Mouse (Mus musculus) c-Kit-positive CD71-negative TER-119-negative erythroid progenitor cells, embryonic 14.5 days (primary cell): Measurements from ENCODE around the gene Epp13.
"Not testable (repeated sequence)": the region's sequence is repeated elsewhere in the genome, so short reads cannot be mapped to it uniquely, and the experiment has no call there.

ENCODE experiments used
- DNase-seq: peaks from one replicate; pipeline ENCODE4 v3.0.0-alpha.2; 2013; ENCODE audit warnings: low read depth

Gene Epp13

DNA sequence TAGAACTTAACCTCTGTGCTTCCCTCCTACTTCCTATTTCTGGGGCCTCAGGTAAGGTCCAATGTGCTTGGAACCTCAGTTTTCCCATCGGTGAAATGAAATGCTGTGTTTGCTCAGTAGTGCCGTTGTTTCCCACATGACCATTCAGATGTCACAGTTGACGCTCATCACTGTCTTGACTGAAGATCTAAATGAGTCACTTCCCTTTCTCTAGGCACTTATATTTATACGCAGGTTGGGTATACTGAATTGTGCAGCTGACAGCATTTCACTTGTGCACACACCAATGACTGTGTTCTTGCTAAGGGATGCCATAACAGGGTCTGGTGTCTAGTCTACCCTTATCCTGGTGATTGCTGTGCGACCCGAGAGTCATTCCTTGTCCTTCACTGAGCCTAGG, 32.9 kb downstream of the Epp13 start:
- DNase-seq, result no peak

DNA sequence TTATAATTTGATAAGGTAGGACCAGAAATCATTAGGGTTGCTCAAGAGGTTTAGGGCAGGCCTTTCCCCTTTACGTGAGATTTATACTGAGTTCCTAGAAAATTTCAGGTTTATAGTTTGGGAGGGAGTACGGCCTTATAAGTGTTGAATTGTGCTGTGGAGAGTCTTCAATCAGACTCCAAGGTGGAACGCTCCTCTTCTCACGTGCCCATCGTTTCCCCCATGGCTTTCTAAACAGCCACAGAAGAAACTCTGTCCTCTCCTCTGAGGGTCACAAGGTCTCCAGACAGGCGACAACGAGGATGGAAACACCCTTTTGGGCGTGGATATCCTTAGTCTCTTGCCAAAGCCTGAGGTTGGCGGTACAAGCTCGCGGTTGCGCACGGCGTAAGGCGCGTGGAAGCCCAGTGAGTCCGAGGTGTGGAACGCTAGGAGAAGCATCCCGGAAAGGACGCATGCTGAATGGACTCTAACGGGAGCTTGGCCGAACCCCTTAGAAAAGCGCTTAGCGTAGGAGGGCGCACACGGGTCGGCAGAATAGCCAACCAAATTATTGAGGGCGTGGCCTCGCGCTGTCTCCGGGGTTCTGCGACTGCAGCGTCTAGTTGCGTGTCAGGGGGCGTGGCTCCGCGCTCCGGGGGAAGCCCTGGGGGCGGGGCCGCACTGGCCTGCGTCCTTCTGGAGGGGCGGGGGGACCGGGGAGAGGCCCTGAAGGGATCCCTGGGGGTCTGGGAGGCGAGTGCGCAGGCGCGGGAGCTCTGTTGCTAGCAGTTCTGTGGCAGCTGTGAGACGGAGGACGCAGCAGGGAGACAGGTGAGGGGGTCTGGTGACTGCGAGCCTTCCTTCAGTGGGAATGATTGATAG, 33.6 kb downstream of the Epp13 start, which contains the start of gene Zfp667:
TSS of gene Zfp667 (plus strand) at position 738 of the 864 bp plus-strand sequence.
- peak; percentile 97 for DNase-seq

DNA sequence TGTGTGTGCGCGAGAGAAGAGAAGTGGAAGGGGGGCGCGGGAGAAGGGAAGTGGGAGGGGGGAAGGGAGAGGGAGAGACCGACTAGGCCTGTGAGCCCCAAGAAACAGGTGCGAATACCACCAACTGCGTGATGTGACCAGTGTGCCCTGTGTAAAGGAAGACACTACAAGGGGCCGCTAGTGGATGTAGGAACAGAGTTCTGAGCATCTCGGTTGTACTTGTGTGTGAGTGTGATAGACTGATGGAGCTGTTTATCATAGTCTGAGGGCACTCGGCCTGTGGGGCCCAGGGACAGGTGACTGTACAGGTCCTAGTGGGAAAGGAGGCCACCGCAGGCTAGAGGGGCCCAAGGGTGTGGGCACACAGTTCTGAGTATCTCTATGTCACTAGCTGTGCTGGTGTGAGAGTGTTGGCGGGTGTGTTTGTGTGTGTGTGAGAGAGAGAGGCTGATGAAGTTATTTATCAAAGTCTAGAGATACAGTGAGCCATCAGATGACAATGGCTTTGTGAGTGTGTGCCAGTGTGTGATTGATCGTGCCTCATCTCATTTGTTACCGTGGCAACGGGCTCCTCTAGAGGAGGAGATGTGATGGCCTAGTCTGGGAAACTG, 34.5 kb downstream of the Epp13 start:
- no peak for DNase-seq

DNA sequence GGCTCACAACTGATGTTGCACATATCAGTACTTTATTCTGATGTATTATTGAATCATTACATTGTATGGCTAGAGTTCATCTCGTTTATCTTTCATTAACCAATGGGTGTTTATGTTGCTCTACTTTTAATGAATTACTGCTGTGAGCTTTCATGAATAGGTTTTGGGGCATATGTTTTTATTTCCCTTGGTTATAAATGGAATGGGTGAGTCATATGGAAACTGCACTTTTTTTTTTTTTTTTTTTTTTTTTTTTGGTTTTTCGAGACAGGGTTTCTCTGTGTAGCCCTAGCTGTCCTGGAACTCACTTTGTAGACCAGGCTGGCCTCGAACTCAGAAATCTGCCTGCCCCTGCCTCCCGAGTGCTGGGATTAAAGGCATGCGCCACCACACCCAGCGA, 38.6 kb downstream of the Epp13 start:
- DNase-seq, result not testable (repeated sequence)

DNA sequence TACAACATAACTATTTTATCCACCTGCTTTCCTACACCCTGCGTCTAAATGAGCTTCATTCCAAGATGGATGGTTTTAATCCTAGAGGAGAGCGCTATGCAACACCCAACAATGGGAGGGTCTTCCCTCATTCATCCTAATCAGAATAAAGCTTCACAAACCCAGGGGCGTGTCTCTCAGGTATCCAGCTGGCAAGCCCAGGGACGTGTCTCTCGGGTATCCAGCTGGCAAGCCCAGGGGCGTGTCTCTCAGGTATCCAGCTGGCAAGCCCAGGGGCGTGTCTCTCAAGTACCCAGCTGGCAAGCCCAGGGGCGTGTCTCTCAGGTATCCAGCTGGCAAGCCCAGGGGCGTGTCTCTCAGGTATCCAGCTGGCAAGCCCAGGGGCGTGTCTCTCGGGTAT, 48.3 kb downstream of the Epp13 start:
- DNase-seq, result not testable (repeated sequence)

DNA sequence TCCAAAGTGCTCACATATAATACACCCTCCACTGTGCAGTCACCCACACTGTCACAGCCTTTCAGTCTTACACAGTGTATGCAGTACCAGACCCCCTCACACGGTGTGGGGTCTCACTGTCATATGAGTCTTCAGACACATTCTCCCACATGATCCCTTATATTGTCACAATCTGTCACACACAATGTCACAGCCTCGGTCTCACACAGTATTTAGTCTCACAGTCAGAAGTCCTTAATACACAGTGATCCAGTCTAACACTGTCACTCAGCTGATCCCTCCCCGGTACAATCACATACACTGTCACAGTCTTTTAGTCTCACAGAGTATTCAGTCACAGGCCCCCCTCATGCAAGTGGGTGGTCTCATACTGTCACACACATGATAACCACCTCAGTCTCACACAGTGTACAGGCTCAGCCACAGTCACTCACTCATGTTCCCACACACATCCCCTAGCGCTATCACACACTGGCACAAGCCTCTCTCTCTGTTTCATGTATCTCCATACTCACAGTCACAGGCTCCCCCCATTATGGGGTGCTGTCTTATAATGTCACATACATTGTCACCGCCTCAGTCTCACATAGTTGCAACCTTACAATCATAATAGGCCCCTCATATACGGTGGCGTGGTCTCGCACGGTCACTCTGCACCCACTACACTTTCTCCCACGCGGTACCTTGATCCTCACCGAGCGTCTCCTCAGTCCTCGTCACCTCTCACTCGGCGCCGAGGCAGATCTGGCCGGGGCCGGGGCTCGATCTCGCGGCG, 78.1 kb downstream of the Epp13 start:
- DNase-seq, result no peak

DNA sequence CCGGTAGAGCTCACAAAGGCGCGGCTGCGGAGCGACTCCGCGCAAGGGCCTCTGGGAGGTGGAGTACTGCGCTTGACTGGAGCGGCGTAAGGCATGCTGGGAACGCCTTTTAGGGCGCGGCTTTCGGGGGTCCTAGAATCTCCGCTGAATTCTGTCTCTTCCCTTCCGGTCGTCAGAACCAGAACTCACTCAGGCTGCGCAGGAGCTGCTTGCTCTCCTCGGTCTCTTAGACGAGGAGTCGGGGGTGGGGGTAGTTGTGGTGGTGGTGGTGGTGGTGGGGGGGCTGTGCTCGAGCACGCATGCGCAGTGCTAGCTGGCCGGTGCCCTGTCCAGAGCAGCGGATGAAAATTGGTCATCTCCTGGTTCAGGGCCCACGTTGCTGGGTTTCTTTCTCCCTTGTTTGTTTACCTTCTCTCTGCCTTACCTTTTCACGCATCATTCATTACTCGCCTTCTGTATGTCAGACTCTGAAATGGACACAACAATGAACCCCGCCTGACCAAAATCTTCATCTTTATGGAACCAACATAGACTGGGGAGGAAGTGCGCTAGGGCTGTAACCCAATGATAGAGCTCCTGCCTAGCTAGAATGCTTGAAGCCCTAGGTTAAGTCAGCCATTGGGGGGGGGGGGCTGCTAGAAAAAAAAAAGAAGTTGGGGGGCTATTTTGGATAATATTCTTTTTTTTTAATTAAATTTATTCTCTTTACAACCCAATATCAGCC, 78.9 kb downstream of the Epp13 start, which contains the start of gene Zfp583:
TSS of gene Zfp583 (minus strand) at position 53 of the 724 bp plus-strand sequence.
- peak; percentile 61 for DNase-seq
